Mouse (Mus musculus) hematopoietic multipotent progenitor cell, adult 10-12 weeks (in vitro differentiated cells): Measurements from ENCODE around the gene Olfr1341. TPM values are rescaled to one million over a fixed set of nuclear protein-coding genes. Genes with fewer than 3 reads are reported as not detected.

Experiments
- polyA plus RNA-seq: library from polyadenylated mRNA; stranded (reverse); fragments of >175 nt; gene quantifications from 2 replicates; pipeline ENCODE4 v1.2.3, GENCODE M21; 2012; ENCODE audit warnings: low replicate concordance

Gene Olfr1341
- polyA plus RNA-seq: not detected in 2 replicates

GRCm38 (mm10) chr4:118703223-118703622 is at the start of gene Olfr1341:
Olfr1341 (plus strand) TSS chr4:118703523.

GRCm38 (mm10) chr4:118658652-118659051 is 44.7 kb upstream of the Olfr1341 start, which contains the start of gene Olfr62:
Olfr62 (plus strand) TSS chr4:118658952.

GRCm38 (mm10) chr4:118692412-118692973 is 10.8 kb upstream of the Olfr1341 start, which contains the start of gene Olfr1342:
Olfr1342 (minus strand) TSS chr4:118692756.

GRCm38 (mm10) chr4:118719838-118720237 is 16.5 kb downstream of the Olfr1341 start, which contains the start of gene Olfr1340:
Olfr1340 (plus strand) TSS chr4:118720138.

DNA sequence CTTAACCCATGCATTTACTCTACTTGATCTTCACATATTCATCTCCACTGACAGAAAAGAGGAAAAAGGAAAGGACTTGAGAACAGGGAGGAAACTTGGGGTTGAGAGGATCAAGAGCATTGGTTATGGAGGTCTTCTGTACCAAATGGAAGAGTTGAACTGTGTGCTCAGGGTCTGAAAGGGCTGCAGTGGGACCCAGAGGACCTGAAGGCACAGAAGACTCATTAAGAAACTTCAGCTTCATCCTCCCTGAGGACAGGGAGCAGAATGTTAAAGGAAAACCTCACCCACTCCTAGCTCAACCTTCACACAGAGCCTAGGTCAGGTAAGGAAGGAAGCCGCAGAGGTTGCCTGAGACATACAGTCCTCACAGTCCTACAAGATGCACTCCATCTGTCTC is 28.6 kb downstream of the Olfr1341 start, which contains the start of gene Olfr1339:
TSS of gene Olfr1339 (plus strand) at position 301 of the 400 bp plus-strand sequence.

GRCm38 (mm10) chr4:118758637-118759036 is 55.3 kb downstream of the Olfr1341 start, which contains the start of gene Olfr1338:
Olfr1338 (minus strand) TSS chr4:118758737.

Other genes starting within 250 kb of the Olfr1341 start
- 0.80 and 1.3 TPM in 2 replicates for gene Mpl, start 246.0 kb upstream of the Olfr1341 start, polyA plus RNA-seq
- 0.30 and 3.2 TPM in 2 replicates for gene Tie1, start 213.5 kb upstream of the Olfr1341 start, polyA plus RNA-seq
- gene 2610528J11Rik, start 176.5 kb upstream of the Olfr1341 start, polyA plus RNA-seq: not detected in 2 replicates
- not detected in 2 replicates for gene Tmem125, start 159.5 kb upstream of the Olfr1341 start, polyA plus RNA-seq
- 0.03 TPM in 1 of 2 replicates, not detected in the other for gene Cfap57, start 82.7 kb upstream of the Olfr1341 start, polyA plus RNA-seq
- gene Ebna1bp2, start 82.7 kb upstream of the Olfr1341 start, polyA plus RNA-seq: 9.7 and 15.6 TPM in 2 replicates
- not detected in 2 replicates for gene Olfr62, start 44.6 kb upstream of the Olfr1341 start, polyA plus RNA-seq
- gene Olfr1342, start 10.8 kb upstream of the Olfr1341 start, polyA plus RNA-seq: not detected in 2 replicates
- not detected in 2 replicates for gene Olfr1340, start 16.6 kb downstream of the Olfr1341 start, polyA plus RNA-seq
- not detected in 2 replicates for gene Olfr1339, start 28.7 kb downstream of the Olfr1341 start, polyA plus RNA-seq
- not detected in 2 replicates for gene Olfr1338, start 55.2 kb downstream of the Olfr1341 start, polyA plus RNA-seq
- gene Olfr1337, start 79.1 kb downstream of the Olfr1341 start, polyA plus RNA-seq: not detected in 2 replicates
- not detected in 2 replicates for gene Olfr1335, start 106.4 kb downstream of the Olfr1341 start, polyA plus RNA-seq
- gene Olfr1333, start 132.8 kb downstream of the Olfr1341 start, polyA plus RNA-seq: not detected in 2 replicates
- not detected in 2 replicates for gene Olfr1331, start 161.1 kb downstream of the Olfr1341 start, polyA plus RNA-seq
- gene Olfr1330, start 185.1 kb downstream of the Olfr1341 start, polyA plus RNA-seq: not detected in 2 replicates
- gene Olfr1329, start 213.9 kb downstream of the Olfr1341 start, polyA plus RNA-seq: not detected in 2 replicates
- gene Olfr1328, start 235.1 kb downstream of the Olfr1341 start, polyA plus RNA-seq: not detected in 2 replicates